Mouse (Mus musculus) heart, postnatal 25 days (tissue): ENCODE measurements around the gene Tom1. TPM values are rescaled to one million over a fixed set of nuclear protein-coding genes. Genes with fewer than 3 reads are reported as not detected.

Experiments
- DNase-seq: peaks from one replicate; pipeline ENCODE4 v3.0.0; 2022; ENCODE audit warnings: low spot score
- intact Hi-C: fragments of 180-260 bp; cut with DNase I; formaldehyde crosslinking; loops from one replicate; pipeline ENCODE4 v1.15.1; 2025
- total RNA-seq, 2 experiments: library from RNA; stranded (reverse); gene quantifications; 2 replicates each; pipeline ENCODE4 v1.2.3; 2021

Gene Tom1
- total RNA-seq, 2 experiments from 2014 or later = 56.2 to 63.1 TPM

DNA sequence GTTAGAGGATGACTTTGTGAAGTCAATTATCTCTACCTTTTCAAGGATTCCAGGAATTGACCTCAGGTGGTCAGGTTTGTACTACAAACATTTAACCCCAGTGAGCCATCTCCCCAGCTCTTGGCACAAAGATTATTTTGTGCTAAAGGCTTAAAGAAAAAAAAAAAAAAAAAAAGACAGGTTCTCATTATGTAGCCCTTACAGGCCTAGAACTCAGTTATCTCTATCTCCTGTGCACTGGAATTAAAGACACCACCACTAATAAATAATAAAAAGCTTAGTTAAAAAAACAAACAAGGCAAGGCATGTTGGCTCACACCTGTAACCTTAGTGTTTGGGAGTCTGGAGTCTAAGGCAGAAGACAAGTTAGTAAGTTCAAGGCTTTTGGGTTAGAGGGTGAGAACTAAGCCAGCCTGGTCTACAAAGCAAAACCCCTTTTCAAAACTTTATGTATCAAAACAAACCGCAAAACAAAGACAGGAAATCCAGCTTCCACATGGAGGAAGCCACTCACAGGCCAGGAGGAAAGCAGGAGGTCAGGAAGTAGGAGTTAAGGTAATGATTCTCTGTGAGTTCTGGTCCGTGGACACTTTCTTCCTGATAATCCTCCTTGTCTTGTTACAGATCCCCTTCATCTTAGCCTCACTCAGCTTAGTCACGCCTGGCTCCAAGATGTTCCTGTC is 51.0 kb downstream of the Tom1 start:
- intact Hi-C loops = no loop called here
- no peak for DNase-seq

DNA sequence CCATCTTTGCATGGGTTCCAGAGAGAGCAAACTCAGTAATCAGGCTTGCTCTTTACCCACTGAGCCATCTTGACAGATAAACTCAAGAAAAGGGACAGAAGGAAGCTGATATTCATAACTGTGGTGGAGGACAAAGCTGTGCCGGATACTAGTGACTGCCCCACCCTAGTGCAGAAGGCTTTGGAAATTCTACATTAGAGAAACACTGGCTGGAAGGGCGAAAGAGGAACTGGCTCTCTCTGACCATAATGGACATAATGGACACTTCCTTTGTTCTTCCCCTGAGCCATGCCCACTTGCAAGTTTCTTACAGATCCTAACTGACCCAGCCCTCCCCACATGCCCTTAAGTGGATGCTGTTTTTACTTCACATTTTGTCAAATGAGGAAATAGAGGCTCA is 52.5 kb downstream of the Tom1 start:
- no peak for DNase-seq
- intact Hi-C loops = no loop called here

DNA sequence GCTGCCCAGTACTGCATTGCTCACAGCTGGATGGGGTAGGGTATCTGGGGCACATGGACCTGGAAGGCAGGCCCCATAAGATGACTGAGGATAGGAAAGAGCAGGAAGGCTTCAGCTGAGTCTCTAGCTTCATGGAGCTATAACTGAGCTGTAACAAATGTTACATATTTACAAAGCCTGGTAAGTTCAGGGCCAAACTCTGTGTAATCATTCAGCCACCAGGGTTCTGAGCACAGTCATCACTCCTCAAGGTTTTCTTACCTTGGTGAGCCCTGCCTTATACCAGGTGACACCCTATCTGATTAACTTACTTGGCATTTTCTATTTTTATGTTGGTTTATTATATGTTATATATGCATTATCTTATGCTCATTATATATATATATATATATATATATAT is 53.6 kb downstream of the Tom1 start:
- no peak for DNase-seq
- intact Hi-C loops = no loop called here

DNA sequence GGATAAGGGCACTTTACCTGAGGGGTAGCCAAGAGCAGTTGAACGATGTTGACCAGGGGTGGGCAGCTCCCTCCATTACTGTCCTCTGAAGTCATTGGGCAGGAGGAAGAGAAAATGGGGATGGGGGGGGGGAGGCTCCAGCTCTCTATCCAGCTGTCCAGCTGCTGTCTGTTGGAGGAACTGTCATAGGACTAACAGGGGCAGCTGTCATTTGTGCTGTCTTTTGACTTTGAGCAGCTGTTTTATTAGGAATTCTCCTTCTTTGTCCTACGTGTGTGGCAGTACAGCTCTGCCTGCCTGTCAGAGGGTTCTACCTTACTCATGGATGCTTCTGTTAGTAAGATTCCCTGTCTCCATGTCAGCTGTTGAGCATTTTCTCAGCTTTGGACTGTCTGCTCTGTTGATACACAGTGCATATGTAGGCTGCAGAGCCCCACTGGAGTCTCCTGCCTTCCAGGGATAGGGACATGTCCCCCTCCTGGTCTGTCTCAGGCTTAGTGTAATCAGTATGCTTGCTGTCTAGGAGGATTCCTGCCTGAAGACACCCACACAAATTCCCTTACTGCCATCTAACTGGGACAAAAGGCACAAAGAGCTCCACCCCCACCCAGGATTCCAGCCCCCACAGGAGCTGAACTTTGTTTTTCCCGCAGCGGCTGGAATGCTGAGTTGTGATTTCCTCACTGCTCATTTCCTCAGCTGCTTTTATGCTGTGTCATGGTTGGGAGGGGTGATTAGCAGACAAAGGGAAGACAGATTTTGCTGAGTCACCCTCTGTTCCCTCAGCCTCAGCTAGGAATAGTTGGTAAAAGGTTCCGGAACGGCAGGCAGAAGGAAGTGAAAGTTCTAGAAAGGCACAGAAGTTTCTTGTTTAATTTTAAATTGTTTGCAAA is 55.7 kb downstream of the Tom1 start:
- intact Hi-C loops = no loop called here
- DNase-seq = peak; percentile 71

DNA sequence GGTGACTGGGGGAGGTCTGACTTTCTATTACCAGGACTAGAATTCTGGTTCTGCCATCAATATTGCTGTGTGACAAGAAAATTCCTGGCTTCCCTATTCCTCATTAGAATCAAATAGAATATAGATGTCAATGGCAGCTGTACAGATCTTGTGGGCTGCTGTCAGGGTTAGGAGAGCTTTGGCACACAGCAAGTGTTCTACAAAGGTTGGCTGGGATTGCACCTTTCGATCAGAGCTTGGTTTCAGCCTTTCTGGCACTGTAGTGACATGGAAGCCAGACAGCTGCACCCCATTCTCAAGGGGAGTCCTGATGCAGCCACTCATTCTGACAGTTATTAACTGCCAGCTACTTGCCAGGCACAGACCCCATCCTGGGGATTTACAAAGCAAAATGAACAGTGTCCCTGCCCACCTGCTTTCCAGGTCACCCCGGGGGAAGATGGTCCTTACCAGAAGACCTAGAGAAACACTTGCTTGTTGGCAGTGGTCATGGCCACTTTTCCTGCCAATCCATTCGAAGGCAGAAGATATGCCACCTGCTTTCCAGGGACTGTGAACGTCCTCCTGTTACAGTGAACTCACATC is 57.4 kb downstream of the Tom1 start:
- no peak for DNase-seq
- intact Hi-C loops = no loop called here

DNA sequence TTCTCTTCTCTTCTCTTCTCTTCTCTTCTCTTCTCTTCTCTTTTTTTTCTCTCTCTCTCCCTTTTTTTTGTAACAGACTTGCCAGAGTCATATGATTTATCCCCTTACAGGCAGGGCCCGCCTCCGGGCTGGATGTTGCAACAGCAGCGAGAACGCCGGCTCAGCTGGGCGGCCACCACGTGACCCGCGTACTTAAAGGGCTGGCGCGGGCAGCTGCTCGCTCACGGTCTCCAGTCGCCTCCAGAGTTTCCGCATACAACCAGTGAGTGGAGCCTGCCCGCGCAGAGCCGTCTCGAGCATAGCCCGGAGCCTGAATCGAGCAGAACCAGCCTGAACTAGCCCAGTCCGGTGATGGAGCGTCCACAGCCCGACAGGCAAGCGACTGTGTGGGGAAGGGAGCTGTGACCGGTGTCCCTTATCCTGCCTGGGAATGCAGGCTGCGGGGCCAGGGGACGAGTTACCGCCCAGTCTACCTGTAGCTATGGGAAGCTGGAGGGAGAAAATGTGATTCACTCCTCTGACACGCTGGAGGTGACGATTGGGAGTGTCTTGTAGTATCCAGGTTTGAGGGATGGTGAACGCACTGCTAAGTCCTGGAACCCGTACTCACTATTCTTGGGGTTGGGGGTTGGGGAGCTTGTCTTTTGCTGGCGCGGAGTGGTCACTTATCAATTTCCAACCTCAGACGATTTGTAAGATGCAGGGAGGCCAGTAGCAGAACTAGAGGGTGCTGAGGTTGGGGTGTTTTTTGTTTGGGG is 60.1 kb downstream of the Tom1 start, which contains the start of gene Hmox1:
Gene Hmox1 (plus strand): TSS at position 223 of the 758 bp plus-strand sequence.
- peak; percentile 91 for DNase-seq
- intact Hi-C loops = loop anchor here (2.0 kb wide), 2 partner anchors 15 kb away; partner anchors contain the start of gene Mcm5

DNA sequence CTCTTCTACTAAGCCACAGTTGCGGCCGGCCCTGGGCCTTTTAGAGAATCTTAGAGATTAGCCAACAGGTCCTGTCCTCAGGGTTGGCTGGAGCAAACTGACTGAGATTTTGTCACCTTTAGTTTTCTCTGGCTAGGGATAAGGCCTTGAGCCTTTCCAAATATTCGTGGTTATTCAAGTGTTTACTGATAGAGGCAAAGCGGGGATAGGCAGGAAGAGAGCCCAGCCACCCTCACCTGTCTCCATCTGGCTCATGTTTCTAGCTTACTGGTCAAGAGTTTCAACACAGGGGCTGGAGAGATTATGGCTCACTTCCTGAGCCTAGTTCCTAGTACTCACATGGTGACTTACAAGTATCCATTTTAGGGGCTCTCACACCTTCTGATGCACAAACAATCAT is 69.5 kb downstream of the Tom1 start:
- intact Hi-C loops = no loop called here

DNA sequence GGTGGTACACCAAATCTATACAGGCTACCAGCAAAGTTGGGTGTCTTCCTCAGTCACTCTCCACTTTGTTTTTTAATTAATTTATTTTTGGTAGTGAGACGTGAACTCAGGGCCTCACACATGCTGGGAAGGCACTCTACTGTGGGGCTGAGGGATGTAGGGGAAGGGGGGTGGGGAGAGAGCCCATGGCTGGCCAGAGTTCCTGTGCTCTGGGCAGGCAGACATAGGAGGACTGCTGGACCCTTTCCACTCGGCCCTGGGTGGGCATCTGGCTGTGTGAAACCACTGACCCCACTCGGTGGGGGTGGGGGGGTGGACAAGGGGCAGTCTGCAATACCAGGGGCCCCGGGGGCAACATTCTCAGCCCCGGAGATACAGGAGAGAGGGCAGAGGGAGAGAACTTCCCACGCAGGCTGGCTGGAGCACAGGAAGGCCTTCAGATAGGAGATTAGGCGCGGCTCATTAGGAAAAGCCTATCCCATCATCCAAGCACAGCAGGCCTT is 69.9 kb downstream of the Tom1 start:
- DNase-seq = no peak
- intact Hi-C loops = no loop called here

More for the DNA sequence above, 69.5 kb downstream of the Tom1 start:
- no peak for DNase-seq

DNA sequence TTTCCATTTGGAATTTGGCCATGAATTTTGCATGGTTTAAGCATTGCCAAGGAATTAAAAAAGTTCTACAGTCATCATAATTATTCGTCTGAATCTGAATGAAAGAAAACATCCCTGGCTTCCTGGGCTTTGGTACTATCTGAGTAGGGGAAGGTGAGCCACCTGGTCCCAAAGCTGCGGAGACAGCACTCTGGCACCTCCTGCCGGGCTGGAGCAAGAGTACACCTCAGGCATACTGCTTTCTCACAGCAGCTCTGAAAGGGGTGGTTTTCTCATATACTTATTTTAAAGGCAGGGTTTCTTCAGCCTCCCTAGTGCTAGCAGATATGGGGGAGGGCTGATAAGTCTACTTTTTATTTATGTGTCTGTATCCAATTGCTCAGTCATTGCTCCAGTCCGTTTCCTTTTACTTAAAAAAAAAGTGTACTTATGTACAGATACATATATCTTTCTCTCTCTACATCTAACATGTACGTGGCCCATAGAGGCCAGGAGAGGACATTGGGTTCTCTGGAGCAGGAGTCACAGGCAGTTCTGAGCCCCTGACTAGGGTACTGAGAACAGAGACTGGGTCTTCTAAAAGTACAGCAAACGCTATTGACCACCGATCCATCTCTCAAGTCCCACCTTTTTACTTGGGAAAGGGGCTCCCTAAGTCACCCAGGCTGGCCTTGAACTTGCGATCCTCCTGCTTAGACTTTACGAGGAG is 75.2 kb downstream of the Tom1 start:
- DNase-seq = peak; percentile 51
- intact Hi-C loops = loop anchor here (1.0 to 5.0 kb wide), 3 partner anchors 14 to 116 kb away; partner anchors contain the start of gene Hmgxb4

DNA sequence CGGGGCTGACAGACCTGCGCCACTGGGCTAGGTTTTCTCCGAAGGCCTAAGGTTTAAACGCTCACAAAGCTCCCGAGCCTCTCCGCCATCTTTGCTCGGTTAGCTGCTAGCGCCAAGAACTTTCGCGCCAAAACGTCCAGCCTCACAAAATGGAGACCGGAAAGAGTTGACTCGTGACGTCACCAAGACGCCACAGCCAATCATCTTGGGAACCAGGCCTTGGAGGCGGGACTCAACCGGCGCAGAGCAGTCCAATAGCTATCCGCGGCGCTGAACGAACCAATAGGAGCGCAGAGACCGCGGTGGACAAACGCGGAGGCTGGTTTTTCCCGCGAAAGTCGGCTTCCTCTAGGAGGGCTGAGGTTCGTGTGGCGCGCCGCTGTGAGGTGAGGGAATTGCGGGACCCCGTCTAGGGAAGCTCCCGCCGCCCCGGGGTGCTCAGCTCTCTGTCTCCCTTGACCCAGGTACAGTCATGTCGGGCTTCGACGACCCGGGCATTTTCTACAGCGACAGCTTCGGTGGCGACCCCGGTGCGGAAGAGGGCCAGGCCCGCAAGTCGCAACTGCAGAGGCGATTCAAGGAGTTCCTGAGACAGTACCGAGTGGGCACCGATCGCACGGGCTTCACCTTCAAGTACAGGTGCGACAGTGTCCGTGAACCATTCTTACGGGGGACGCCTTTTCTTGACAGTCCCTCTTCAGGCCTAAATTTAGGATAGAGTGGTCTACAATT is 75.9 kb downstream of the Tom1 start, which contains the start of gene Mcm5:
Gene Mcm5 (plus strand): TSS at position 334 of the 732 bp plus-strand sequence.
- peak; percentile 98 for DNase-seq
- intact Hi-C loops = loop anchor here (2.0 to 5.0 kb wide), 2 partner anchors 15 to 117 kb away; partner anchors contain the start of gene Hmgxb4

DNA sequence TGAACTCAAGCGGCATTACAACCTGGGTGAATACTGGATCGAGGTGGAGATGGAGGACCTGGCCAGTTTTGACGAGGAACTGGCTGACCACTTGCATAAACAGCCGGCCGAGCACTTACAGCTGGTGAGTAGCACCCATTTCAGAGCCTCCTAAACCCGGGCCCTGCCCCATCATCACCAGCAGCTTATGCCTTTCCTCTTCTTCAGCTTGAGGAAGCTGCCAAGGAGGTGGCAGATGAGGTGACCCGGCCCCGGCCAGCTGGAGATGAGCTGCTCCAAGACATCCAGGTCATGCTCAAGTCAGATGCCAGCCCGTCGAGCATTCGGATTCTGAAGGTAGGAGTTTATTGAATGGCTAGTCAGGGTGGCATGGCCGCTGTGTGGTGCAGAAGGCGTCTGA is 76.6 kb downstream of the Tom1 start:
- DNase-seq = no peak
- intact Hi-C loops = no loop called here

DNA sequence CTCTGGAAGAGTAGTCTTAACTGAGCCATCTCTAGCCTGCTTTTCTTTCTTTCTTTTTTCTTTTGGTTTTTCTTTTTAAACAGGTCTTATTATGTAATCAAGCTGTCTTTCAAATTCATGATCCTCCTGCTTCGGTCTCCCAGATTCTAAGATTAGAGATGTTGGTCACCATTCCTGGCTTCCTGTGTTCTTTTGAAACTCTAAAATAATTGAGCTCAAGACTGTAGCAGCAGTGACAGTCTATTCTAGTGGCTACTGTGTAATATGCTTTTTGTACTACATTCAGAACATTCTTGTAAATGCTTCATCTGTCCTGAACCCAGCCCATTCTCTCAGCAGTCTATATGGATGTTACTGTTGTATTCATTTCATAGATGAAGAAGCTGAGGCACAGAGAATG is 85.0 kb downstream of the Tom1 start:
- DNase-seq = no peak
- intact Hi-C loops = no loop called here

DNA sequence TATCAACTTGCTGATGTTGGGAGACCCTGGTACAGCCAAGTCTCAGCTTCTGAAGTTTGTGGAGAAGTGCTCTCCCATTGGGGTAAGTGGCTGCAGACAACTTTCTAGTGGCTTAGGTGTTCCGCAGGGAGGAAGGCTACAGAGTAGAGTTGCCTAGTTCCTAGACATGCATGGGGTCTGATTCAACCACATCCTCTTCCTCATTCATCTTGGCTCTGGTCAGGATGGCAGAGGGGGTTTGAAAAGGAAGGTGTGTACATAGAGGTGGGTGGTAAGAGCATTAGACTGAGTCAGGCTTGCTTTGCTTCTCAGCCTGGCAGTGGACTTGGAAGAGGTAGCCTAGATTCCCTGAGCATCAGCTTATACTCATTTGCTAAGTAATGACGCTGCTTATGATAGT is 85.8 kb downstream of the Tom1 start:
- DNase-seq = no peak

More for the DNA sequence above, 85.8 kb downstream of the Tom1 start:
- intact Hi-C loops = no loop called here

Other genes starting within 250 kb of the Tom1 start
- gene Isx, start 160.5 kb upstream of the Tom1 start, total RNA-seq = under 1 TPM in 1 of 2 experiments, not detected in 1; 0.14 TPM
- 10 to 100 TPM; 12.4 to 16.3 TPM for gene Hmgxb4, start 40.3 kb upstream of the Tom1 start, total RNA-seq
- 10 to 100 TPM in 1 of 2 experiments, 1 to 10 TPM in 1; 7.9 to 10.4 TPM for gene Hmox1, start 59.9 kb downstream of the Tom1 start, total RNA-seq
- gene Mcm5, start 75.9 kb downstream of the Tom1 start, total RNA-seq = 1 to 10 TPM; 4.3 to 4.4 TPM
- gene Rasd2, start 180.2 kb downstream of the Tom1 start, total RNA-seq = 1 to 10 TPM; 3.1 to 3.8 TPM